Mouse (Mus musculus): ENCODE measurements at regions not wholly inside any gene's neighbourhood (a gene's known extent, or its start where the extent isn't known, plus 50 kb on each side); places are given as distances from the start of the nearest gene placed in this dataset.

GRCm38 (mm10) chr3:65478215-65478614 is 50.0 kb upstream of the Tiparp start:
- Histone ChIP-seq H3K4me1 (ENCODE audit: control insufficient read depth, insufficient read depth, low read length) (peaks cover 11% of the 10 kb centered on the region), H3K36me3 (ENCODE audit: control insufficient read depth, insufficient read depth, low read length) (no peaks in the 10 kb centered on the region)
- no peak for ATAC-seq (ENCODE audit: low read depth)

GRCm38 (mm10) chr3:65477111-65477510 is 51.1 kb upstream of the Tiparp start:
- Histone ChIP-seq H3K36me3 (ENCODE audit: control insufficient read depth, insufficient read depth, low read length) (no peaks in the 10 kb centered on the region), H3K27me3 (replicated peaks; ENCODE audit: control insufficient read depth, insufficient read depth, low read length) (no peaks in the 10 kb centered on the region), H3K9ac (ENCODE audit: low read depth, low read length) (no peak overlapping the region), H3K4me2 (ENCODE audit: low read depth, low read length) (no peak overlapping the region), H3K4me1 (ENCODE audit: control insufficient read depth, insufficient read depth, low read length) (peaks cover 1% of the 10 kb centered on the region; the same call in 1 of the 2 replicates), H3K4me3 (ENCODE audit: low read depth, low read length) (no peak overlapping the region), H3K27ac (replicated peaks; ENCODE audit: low read depth, low read length) (no peak overlapping the region), H3K9me3 (ENCODE audit: control insufficient read depth, low read length) (no peaks in the 10 kb centered on the region)
- no peak for ATAC-seq (ENCODE audit: low read depth)
- no peak for DNase-seq (ENCODE audit: low spot score)
- 44% methylated on average over 4 of the region's 4 CpGs for WGBS

More at GRCm38 (mm10) chr3:65478215-65478614, 50.0 kb upstream of the Tiparp start:
- Histone ChIP-seq H3K9ac (ENCODE audit: low read depth, low read length) (no peak overlapping the region), H3K27me3 (replicated peaks; ENCODE audit: control insufficient read depth, insufficient read depth, low read length) (no peaks in the 10 kb centered on the region), H3K4me3 (ENCODE audit: low read depth, low read length) (no peak overlapping the region), H3K9me3 (ENCODE audit: control insufficient read depth, low read length) (no peaks in the 10 kb centered on the region), H3K4me2 (ENCODE audit: low read depth, low read length) (no peak overlapping the region), H3K27ac (replicated peaks; ENCODE audit: low read depth, low read length) (no peak overlapping the region)
- no peak for DNase-seq (ENCODE audit: low spot score)
- 79% methylated on average over 6 of the region's 6 CpGs for WGBS

GRCm38 (mm10) chr3:65476091-65476953 is 51.9 kb upstream of the Tiparp start:
- 64% methylated on average over 19 of the region's 19 CpGs for WGBS
- H3K27me3 ChIP-seq (replicated peaks; ENCODE audit: control insufficient read depth, insufficient read depth, low read length) = no peaks in the 10 kb centered on the region
- H3K4me2 ChIP-seq (ENCODE audit: low read depth, low read length) = no peak overlapping the region
- no peaks in the 10 kb centered on the region for H3K36me3 ChIP-seq (ENCODE audit: control insufficient read depth, insufficient read depth, low read length)
- H3K4me1 ChIP-seq (ENCODE audit: control insufficient read depth, insufficient read depth, low read length) = no peaks in the 10 kb centered on the region; the same call in 1 of the 2 replicates
- no peak overlapping the region for H3K27ac ChIP-seq (replicated peaks; ENCODE audit: low read depth, low read length)
- H3K9me3 ChIP-seq (ENCODE audit: control insufficient read depth, low read length) = no peaks in the 10 kb centered on the region
- DNase-seq (ENCODE audit: low spot score) = no peak
- no peak overlapping the region for H3K9ac ChIP-seq (ENCODE audit: low read depth, low read length)
- no peak for ATAC-seq (ENCODE audit: low read depth)
- H3K4me3 ChIP-seq (ENCODE audit: low read depth, low read length) = no peak overlapping the region

- no peaks in the 10 kb centered on the region; the same call in 1 of the 2 replicates for H3K4me1 ChIP-seq (ENCODE audit: control insufficient read depth, insufficient read depth, low read length)
- H3K9me3 ChIP-seq (ENCODE audit: control insufficient read depth, low read length) = no peaks in the 10 kb centered on the region
- no peak overlapping the region for H3K27ac ChIP-seq (replicated peaks; ENCODE audit: low read depth, low read length)
- H3K4me2 ChIP-seq (ENCODE audit: low read depth, low read length) = no peak overlapping the region
- WGBS = 41% methylated on average over 7 of the region's 7 CpGs
- DNase-seq (ENCODE audit: low spot score) = no peak
- H3K27me3 ChIP-seq (replicated peaks; ENCODE audit: control insufficient read depth, insufficient read depth, low read length) = no peaks in the 10 kb centered on the region
- no peak overlapping the region for H3K9ac ChIP-seq (ENCODE audit: low read depth, low read length)
- no peaks in the 10 kb centered on the region for H3K36me3 ChIP-seq (ENCODE audit: control insufficient read depth, insufficient read depth, low read length)
- no peak overlapping the region for H3K4me3 ChIP-seq (ENCODE audit: low read depth, low read length)
- no peak for ATAC-seq (ENCODE audit: low read depth)
Observed at GRCm38 (mm10) chr3:65474585-65474984, 53.6 kb upstream of the Tiparp start.

- no peak overlapping the region for H3K4me2 ChIP-seq (ENCODE audit: low read depth, low read length)
- 74% methylated on average over 7 of the region's 7 CpGs for WGBS
- no peaks in the 10 kb centered on the region for H3K36me3 ChIP-seq (ENCODE audit: control insufficient read depth, insufficient read depth, low read length)
- no peaks in the 10 kb centered on the region for H3K27me3 ChIP-seq (replicated peaks; ENCODE audit: control insufficient read depth, insufficient read depth, low read length)
- H3K27ac ChIP-seq (replicated peaks; ENCODE audit: low read depth, low read length) = no peak overlapping the region
- no peak overlapping the region for H3K9ac ChIP-seq (ENCODE audit: low read depth, low read length)
- no peak overlapping the region for H3K4me3 ChIP-seq (ENCODE audit: low read depth, low read length)
- 0 out of 2 replicates have a peak, but pooled peaks cover 2% of the 10 kb centered on the region for H3K4me1 ChIP-seq (ENCODE audit: control insufficient read depth, insufficient read depth, low read length)
- no peak for ATAC-seq (ENCODE audit: low read depth)
- no peak for DNase-seq (ENCODE audit: low spot score)
- H3K9me3 ChIP-seq (ENCODE audit: control insufficient read depth, low read length) = no peaks in the 10 kb centered on the region
Observed at GRCm38 (mm10) chr3:65471796-65472195, 56.4 kb upstream of the Tiparp start.

- H3K27me3 ChIP-seq (replicated peaks; ENCODE audit: control insufficient read depth, insufficient read depth, low read length) = no peaks in the 10 kb centered on the region
- H3K27ac ChIP-seq (replicated peaks; ENCODE audit: low read depth, low read length) = no peak overlapping the region
- 0 out of 2 replicates have a peak, but pooled peaks cover 2% of the 10 kb centered on the region for H3K4me1 ChIP-seq (ENCODE audit: control insufficient read depth, insufficient read depth, low read length)
- H3K9me3 ChIP-seq (ENCODE audit: control insufficient read depth, low read length) = no peaks in the 10 kb centered on the region
- H3K9ac ChIP-seq (ENCODE audit: low read depth, low read length) = no peak overlapping the region
- 81% methylated on average over 4 of the region's 4 CpGs for WGBS
- no peak overlapping the region for H3K4me3 ChIP-seq (ENCODE audit: low read depth, low read length)
- no peak overlapping the region for H3K4me2 ChIP-seq (ENCODE audit: low read depth, low read length)
- H3K36me3 ChIP-seq (ENCODE audit: control insufficient read depth, insufficient read depth, low read length) = no peaks in the 10 kb centered on the region
- no peak for ATAC-seq (ENCODE audit: low read depth)
- no peak for DNase-seq (ENCODE audit: low spot score)
Observed at GRCm38 (mm10) chr3:65469207-65469606, 59.0 kb upstream of the Tiparp start.

GRCm38 (mm10) chr3:65464769-65465168 is 63.4 kb upstream of the Tiparp start:
- Histone ChIP-seq H3K27me3 (replicated peaks; ENCODE audit: control insufficient read depth, insufficient read depth, low read length) (no peaks in the 10 kb centered on the region), H3K4me3 (ENCODE audit: low read depth, low read length) (no peak overlapping the region), H3K36me3 (ENCODE audit: control insufficient read depth, insufficient read depth, low read length) (no peaks in the 10 kb centered on the region), H3K4me2 (ENCODE audit: low read depth, low read length) (no peak overlapping the region), H3K4me1 (ENCODE audit: control insufficient read depth, insufficient read depth, low read length) (0 out of 2 replicates have a peak, but pooled peaks cover 2% of the 10 kb centered on the region), H3K9me3 (ENCODE audit: control insufficient read depth, low read length) (no peaks in the 10 kb centered on the region), H3K27ac (replicated peaks; ENCODE audit: low read depth, low read length) (no peak overlapping the region), H3K9ac (ENCODE audit: low read depth, low read length) (no peak overlapping the region)
- DNase-seq (ENCODE audit: low spot score) = no peak
- no peak for ATAC-seq (ENCODE audit: low read depth)
- 49% methylated on average over 5 of the region's 5 CpGs for WGBS

GRCm38 (mm10) chr3:65460936-65461335 is 67.3 kb upstream of the Tiparp start:
- WGBS = 51% methylated on average over 4 of the region's 4 CpGs
- no peak overlapping the region for H3K4me2 ChIP-seq (ENCODE audit: low read depth, low read length)
- ATAC-seq (ENCODE audit: low read depth) = no peak

GRCm38 (mm10) chr3:65459702-65460101 is 67.3 kb upstream of the Ssr3 start:
- Histone ChIP-seq H3K4me2 (ENCODE audit: low read depth, low read length) (no peak overlapping the region), H3K27me3 (replicated peaks; ENCODE audit: control insufficient read depth, insufficient read depth, low read length) (no peaks in the 10 kb centered on the region), H3K27ac (replicated peaks; ENCODE audit: low read depth, low read length) (no peak overlapping the region), H3K9me3 (ENCODE audit: control insufficient read depth, low read length) (0 out of 2 replicates have a peak, but pooled peaks cover 2% of the 10 kb centered on the region), H3K36me3 (ENCODE audit: control insufficient read depth, insufficient read depth, low read length) (no peaks in the 10 kb centered on the region), H3K4me1 (ENCODE audit: control insufficient read depth, insufficient read depth, low read length) (peaks cover 5% of the 10 kb centered on the region; the same call in 1 of the 2 replicates), H3K4me3 (ENCODE audit: low read depth, low read length) (no peak overlapping the region), H3K9ac (ENCODE audit: low read depth, low read length) (no peak overlapping the region)
- ATAC-seq (ENCODE audit: low read depth) (no peak), DNase-seq (ENCODE audit: low spot score) (no peak)
- WGBS = 80% methylated on average over 5 of the region's 5 CpGs

More at GRCm38 (mm10) chr3:65460936-65461335, 67.3 kb upstream of the Tiparp start:
- Histone ChIP-seq H3K36me3 (ENCODE audit: control insufficient read depth, insufficient read depth, low read length) (no peaks in the 10 kb centered on the region), H3K9ac (ENCODE audit: low read depth, low read length) (no peak overlapping the region), H3K27ac (replicated peaks; ENCODE audit: low read depth, low read length) (no peak overlapping the region), H3K4me3 (ENCODE audit: low read depth, low read length) (no peak overlapping the region), H3K9me3 (ENCODE audit: control insufficient read depth, low read length) (0 out of 2 replicates have a peak, but pooled peaks cover 2% of the 10 kb centered on the region), H3K27me3 (replicated peaks; ENCODE audit: control insufficient read depth, insufficient read depth, low read length) (no peaks in the 10 kb centered on the region), H3K4me1 (ENCODE audit: control insufficient read depth, insufficient read depth, low read length) (no peaks in the 10 kb centered on the region)
- no peak for DNase-seq (ENCODE audit: low spot score)

Data from embryonic facial prominence, embryonic 14.5 days (tissue).